Mouse (Mus musculus) hindbrain, embryonic 16.5 days (tissue): ENCODE measurements around the gene Hsbp1. TPM values are rescaled to one million over a fixed set of nuclear protein-coding genes. Genes with fewer than 3 reads are reported as not detected.
"Not testable (repeated sequence)": the region's sequence is repeated elsewhere in the genome, so short reads cannot be mapped to it uniquely, and the experiment has no call there.

Experiments
- ATAC-seq: fragments of 200-750 bp; cut with Nextera tagmentation; 2 replicates; pipeline ENCODE4 v1.8.0; 2017; ENCODE audit warnings: moderate TSS enrichment, moderate library complexity
- H3K27ac ChIP-seq: fragments of 300-500 bp; sonication (generic); 2 replicates; pipeline ENCODE4 v1.5.1; 2014; ENCODE audit warnings: low read depth, mild to moderate bottlenecking, control low read depth, low read length, moderate library complexity
- H3K27me3 ChIP-seq: fragments of 300-500 bp; sonication (generic); replicated peaks from 2 replicates; pipeline ENCODE4 v1.6.1; 2014; ENCODE audit warnings: low read length; ENCODE audit not compliant: control insufficient read depth, insufficient read depth
- H3K36me3 ChIP-seq: fragments of 300-500 bp; sonication (generic); 2 replicates; pipeline ENCODE4 v1.6.1; 2014; ENCODE audit warnings: mild to moderate bottlenecking, low read length, moderate library complexity, mixed read lengths; ENCODE audit not compliant: control insufficient read depth, insufficient read depth
- H3K4me1 ChIP-seq: fragments of 300-500 bp; sonication (generic); 2 replicates; pipeline ENCODE4 v1.6.1; 2014; ENCODE audit warnings: low read depth, low read length; ENCODE audit not compliant: control insufficient read depth, insufficient read depth
- H3K4me2 ChIP-seq: fragments of 300-500 bp; sonication (generic); 2 replicates; pipeline ENCODE4 v1.6.1; 2014; ENCODE audit warnings: mild to moderate bottlenecking, low read length, control low read depth, moderate library complexity
- H3K4me3 ChIP-seq: fragments of 300-500 bp; sonication (generic); 2 replicates; pipeline ENCODE4 v1.5.1; 2014; ENCODE audit warnings: mild to moderate bottlenecking, low read length, control low read depth, moderate library complexity
- H3K9ac ChIP-seq: fragments of 300-500 bp; sonication (generic); 2 replicates; pipeline ENCODE4 v1.6.1; 2014; ENCODE audit warnings: low read depth, mild to moderate bottlenecking, control low read depth, low read length, moderate library complexity
- H3K9me3 ChIP-seq: fragments of 300-500 bp; sonication (generic); 2 replicates; pipeline ENCODE4 v1.6.1; 2014; ENCODE audit warnings: mild to moderate bottlenecking, low read length, moderate library complexity; ENCODE audit not compliant: control insufficient read depth
- WGBS: fragments of 180-500 bp; shearing (Covaris S2); extraction: QIAGEN DNeasy Blood & Tissue Kit; methylation state at CpG from one replicate; pipeline ENCODE4 v1.1.7; 2014; 5-methylcytosine and 5-hydroxymethylcytosine counted together
- polyA plus RNA-seq: library from polyadenylated mRNA; unstranded; fragments of >200 nt; fragmentation: Nextera tagmentation; extraction: Ambion mirVana; gene quantifications from 2 replicates; pipeline ENCODE4 v1.2.1, GENCODE M21; 2015

Gene Hsbp1
- 802 and 900 TPM in 2 replicates for polyA plus RNA-seq

DNA sequence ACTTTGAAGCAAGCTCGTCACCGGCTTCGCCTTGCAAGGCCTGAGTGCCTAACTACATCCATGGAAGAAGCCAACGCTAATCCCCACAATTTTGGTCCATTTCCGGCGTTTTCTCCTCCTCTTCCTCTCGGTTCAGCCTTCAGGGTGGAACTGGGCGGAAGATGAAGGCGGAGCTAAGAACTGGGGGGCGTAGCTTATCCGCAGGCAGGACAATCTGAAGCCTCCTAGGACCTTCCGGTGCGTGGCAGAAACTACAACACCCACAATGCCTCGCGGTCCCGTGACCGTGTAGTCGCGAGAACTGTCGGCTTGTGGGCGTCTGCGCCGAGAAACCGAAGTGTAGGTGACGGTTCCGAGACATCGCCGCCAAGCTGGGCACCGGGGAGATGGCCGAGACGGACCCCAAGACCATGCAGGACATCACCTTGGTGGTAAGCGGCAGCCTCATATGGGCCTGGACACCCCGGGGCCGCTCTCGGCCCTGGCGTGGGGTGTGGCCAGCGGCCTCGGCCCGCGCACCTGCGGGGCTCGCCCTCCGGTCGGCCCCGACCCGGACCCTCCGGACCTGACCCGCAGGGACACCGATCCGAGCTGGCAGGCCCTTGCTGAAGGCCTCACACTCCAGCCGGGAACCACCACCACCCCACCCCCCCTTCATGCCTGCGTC is at the start of gene Hsbp1:
Gene Hsbp1, plus strand, starts transcription at position 299 of the 667 bp plus-strand sequence.
- Histone ChIP-seq H3K9ac (peak within 1 kb of the TSS; percentile 99), H3K4me2 (peak within 1 kb of the TSS; percentile 77), H3K27me3 (peaks cover 2% of the 10 kb centered on the region), H3K4me3 (peak within 1 kb of the TSS; percentile 99), H3K36me3 (peaks cover 28% of the 10 kb centered on the region), H3K9me3 (no peaks in the 10 kb centered on the region), H3K4me1 (peaks cover 5% of the 10 kb centered on the region), H3K27ac (peak within 1 kb of the TSS; percentile 81)
- WGBS = 2% methylated on average over 43 of the region's 52 CpGs
- peak; percentile 99 for ATAC-seq

DNA sequence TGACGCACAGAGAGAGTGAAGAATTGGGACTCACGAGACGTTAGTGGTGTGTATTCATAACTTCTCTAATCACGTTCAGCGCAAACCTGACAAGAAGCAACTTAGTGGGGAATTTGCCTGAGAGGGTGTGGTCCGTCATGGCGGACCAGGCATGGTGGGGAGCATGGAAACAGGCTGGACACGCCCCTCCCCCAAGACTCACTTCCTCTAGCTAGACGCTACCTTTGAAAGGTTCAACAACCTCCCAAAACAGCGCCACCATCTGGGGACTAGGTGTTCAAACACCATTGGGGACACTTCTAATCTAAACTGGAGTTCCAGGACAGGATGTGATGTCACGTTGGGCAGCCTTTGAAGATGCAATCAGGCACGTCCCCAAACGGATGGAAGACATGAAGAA is 48.8 kb upstream of the Hsbp1 start:
- no peak overlapping the region for H3K4me2 ChIP-seq
- 85% methylated on average over 13 of the region's 13 CpGs for WGBS
- H3K27ac ChIP-seq = no peak overlapping the region
- no peak for ATAC-seq
- no peak overlapping the region for H3K4me3 ChIP-seq
- peaks cover 3% of the 10 kb centered on the region; the same call in 1 of the 2 replicates for H3K9me3 ChIP-seq
- H3K4me1 ChIP-seq = no peaks in the 10 kb centered on the region
- H3K36me3 ChIP-seq = no peaks in the 10 kb centered on the region
- no peak overlapping the region for H3K9ac ChIP-seq
- H3K27me3 ChIP-seq = no peaks in the 10 kb centered on the region

DNA sequence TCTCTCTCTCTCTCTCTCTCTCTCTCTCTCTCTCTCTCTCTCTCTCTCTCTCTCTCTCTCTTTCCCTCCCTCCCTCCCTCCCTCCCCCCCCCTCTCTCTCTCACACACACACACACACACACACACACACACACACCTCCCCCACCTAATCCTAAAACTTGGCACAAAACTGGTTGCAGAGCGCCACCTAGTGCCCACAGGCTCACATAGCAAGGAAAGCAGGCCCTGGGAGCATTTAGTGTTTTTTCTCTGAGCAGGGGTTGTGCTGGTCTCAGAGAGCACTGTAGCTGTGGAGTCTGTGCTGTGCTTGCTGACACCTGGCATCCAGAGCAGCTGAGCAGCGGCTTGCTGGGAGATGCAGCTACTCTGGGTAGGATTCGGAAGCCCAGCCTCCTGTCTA is 46.5 kb upstream of the Hsbp1 start:
- 35% methylated on average over 3 of the region's 3 CpGs for WGBS
- not testable (repeated sequence) for H3K36me3 ChIP-seq, H3K4me3 ChIP-seq, H3K9ac ChIP-seq, H3K4me1 ChIP-seq, H3K9me3 ChIP-seq, H3K27ac ChIP-seq, ATAC-seq, H3K4me2 ChIP-seq, H3K27me3 ChIP-seq

DNA sequence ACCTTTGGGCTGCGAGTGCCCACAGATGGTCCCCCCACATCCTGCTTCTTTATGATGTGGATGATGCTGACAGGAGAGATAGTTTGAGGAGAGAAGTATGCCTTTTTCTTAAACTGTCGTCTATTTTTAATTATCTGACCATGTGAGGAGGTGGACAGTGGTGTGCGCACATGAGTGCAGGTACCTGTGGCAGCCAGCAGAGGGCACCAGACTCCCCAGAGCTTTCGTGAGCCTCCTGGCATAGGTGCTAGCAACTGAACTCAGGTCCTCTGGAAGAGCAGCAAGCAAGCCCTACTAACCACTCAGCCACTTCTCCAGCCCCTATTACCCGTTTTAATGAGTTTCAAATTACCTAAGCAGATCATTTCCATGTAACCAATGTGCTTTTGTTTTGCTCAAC is 44.0 kb upstream of the Hsbp1 start:
- no peak overlapping the region for H3K9ac ChIP-seq
- H3K4me2 ChIP-seq = no peak overlapping the region
- H3K4me1 ChIP-seq = no peaks in the 10 kb centered on the region
- no peak overlapping the region for H3K27ac ChIP-seq
- WGBS = 92% methylated on average over 5 of the region's 5 CpGs
- ATAC-seq = no peak
- H3K4me3 ChIP-seq = no peak overlapping the region
- H3K36me3 ChIP-seq = no peaks in the 10 kb centered on the region
- H3K27me3 ChIP-seq = no peaks in the 10 kb centered on the region
- H3K9me3 ChIP-seq = peaks cover 5% of the 10 kb centered on the region; the same call in 1 of the 2 replicates

DNA sequence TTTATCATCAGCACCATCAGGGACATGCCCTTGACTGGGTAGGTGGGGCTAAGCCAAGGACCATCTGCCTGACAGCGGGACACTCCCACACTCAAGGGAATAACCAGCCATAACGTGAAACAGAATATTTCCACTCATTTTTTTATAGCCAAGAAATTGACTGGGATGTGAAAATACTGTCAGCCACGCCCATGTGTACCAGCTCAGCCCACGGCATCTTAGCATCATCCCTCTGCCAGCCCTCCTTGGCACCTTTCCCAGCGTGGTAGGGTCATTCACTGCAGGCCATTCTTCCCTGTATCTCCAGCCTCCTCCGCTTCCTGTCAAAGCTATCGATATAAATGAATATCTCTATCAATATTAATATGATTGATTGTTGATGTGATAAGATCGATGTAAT is 40.1 kb upstream of the Hsbp1 start:
- Histone ChIP-seq H3K4me2 (no peak overlapping the region), H3K9me3 (peaks cover 6% of the 10 kb centered on the region; the same call in 1 of the 2 replicates), H3K9ac (no peak overlapping the region), H3K4me3 (no peak overlapping the region), H3K27me3 (no peaks in the 10 kb centered on the region), H3K4me1 (no peaks in the 10 kb centered on the region), H3K27ac (no peak overlapping the region), H3K36me3 (no peaks in the 10 kb centered on the region)
- WGBS = 77% methylated on average over 8 of the region's 8 CpGs
- ATAC-seq = no peak

DNA sequence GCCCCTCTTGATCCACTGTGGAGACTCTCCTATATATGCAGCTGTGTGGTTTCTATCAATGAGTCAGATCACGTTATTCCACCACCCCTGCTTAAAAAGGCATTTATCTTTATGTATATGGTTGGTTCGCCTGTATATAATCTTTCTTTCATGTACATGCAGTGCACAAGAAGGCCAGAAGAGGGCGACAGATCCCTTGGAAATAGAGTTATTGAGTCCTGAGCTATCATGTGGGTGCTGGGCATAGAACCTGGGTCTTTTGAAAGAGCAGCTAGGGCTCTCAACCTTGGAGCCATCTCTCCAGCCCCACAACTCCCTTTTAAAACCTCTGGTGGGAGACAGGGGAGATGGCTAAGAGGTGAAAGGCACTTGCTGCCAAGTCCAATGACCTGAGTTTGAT is 32.9 kb upstream of the Hsbp1 start:
- H3K27me3 ChIP-seq = no peaks in the 10 kb centered on the region
- no peak overlapping the region for H3K4me2 ChIP-seq
- no peak overlapping the region for H3K27ac ChIP-seq
- H3K36me3 ChIP-seq = no peaks in the 10 kb centered on the region
- 34% methylated on average over 3 of the region's 3 CpGs for WGBS
- H3K4me1 ChIP-seq = no peaks in the 10 kb centered on the region
- no peak overlapping the region for H3K9ac ChIP-seq
- H3K4me3 ChIP-seq = no peak overlapping the region
- no peak for ATAC-seq
- 0 out of 2 replicates have a peak, but pooled peaks cover 2% of the 10 kb centered on the region for H3K9me3 ChIP-seq

DNA sequence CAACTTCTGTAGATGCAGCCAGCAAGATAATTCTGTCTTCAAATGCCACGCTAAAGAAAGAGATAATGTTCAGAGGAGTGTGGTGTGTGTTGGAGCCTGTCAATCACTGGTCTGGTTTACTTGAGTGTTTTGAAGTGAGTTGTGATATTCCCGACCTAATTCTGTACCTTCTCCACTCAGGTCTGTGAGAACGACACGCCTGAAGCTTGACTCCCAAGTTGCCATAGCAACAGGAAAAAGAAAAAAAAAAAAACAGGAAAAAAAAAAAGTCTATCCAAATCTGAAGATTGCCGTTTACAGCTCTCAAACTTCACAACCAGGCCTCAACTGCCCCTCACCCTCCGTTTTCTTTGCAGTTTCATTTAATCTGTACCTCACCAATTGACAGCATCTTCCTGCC is 21.1 kb upstream of the Hsbp1 start:
- H3K27me3 ChIP-seq = no peaks in the 10 kb centered on the region
- no peak overlapping the region for H3K4me2 ChIP-seq
- H3K4me3 ChIP-seq = no peak overlapping the region
- H3K9ac ChIP-seq = no peak overlapping the region
- H3K36me3 ChIP-seq = no peaks in the 10 kb centered on the region
- no peak overlapping the region for H3K27ac ChIP-seq
- no peaks in the 10 kb centered on the region; the same call in 1 of the 2 replicates for H3K4me1 ChIP-seq
- WGBS = 47% methylated on average over 6 of the region's 6 CpGs
- no peaks in the 10 kb centered on the region for H3K9me3 ChIP-seq
- ATAC-seq = no peak

DNA sequence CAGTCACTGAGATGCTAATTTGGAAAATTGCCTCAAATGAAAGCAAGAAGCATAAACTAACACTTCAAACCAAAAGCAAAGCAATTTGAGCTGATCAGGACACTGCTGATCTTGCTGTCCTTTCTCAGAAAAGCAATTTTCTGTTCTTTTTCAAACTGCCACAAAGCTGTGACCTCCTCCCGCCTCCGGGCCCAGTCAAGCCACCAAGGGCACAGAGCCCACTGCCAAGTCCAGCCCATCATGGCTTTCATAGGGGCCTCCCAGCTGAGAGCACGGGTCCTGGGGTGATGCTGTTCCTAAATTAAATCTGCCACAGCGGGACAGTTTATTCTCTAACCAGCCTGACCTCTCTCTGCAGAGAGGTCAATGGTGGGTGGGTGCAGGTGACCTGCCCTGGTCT is 4.7 kb upstream of the Hsbp1 start:
- Histone ChIP-seq H3K27me3 (peaks cover 2% of the 10 kb centered on the region), H3K9me3 (peaks cover 5% of the 10 kb centered on the region; the same call in 1 of the 2 replicates), H3K27ac (no peak overlapping the region), H3K4me1 (no peaks in the 10 kb centered on the region; the same call in 1 of the 2 replicates), H3K4me3 (no peak overlapping the region), H3K4me2 (no peak overlapping the region), H3K9ac (no peak overlapping the region), H3K36me3 (no peaks in the 10 kb centered on the region)
- whole genome bisulfite sequencing = 80% methylated on average over 4 of the region's 4 CpGs
- ATAC-seq = no peak

DNA sequence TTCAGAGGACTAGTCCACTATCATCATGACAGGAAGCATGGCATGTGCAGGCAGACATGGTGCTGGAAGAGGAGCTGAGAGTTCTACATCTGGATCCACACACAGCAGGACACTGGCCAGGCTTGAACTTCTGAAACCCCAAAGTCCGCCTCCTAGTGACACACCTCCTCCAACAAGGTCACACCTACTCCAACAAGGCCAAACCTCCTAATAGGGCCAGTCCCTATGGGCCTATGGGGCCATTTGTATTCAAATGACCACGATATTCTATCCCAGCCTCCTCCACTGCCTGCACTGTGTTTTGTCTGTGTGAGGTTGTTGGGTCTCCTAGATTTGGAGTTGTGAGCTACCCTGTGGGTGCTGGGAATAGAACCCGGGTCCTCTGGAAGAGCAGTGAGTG is 682 bp upstream of the Hsbp1 start:
- WGBS = 77% methylated on average over 3 of the region's 3 CpGs
- H3K4me3 ChIP-seq = peak overlapping the region; percentile 99
- peak; percentile 6; the same call in 1 of the 2 replicates for ATAC-seq

More for the DNA sequence above, 682 bp upstream of the Hsbp1 start:
- H3K4me1 ChIP-seq = peaks cover 5% of the 10 kb centered on the region
- H3K4me2 ChIP-seq = peak overlapping the region; percentile 60
- peak overlapping the region; percentile 73; the same call in 1 of the 2 replicates for H3K27ac ChIP-seq
- H3K27me3 ChIP-seq = peaks cover 2% of the 10 kb centered on the region
- H3K9ac ChIP-seq = no peak overlapping the region
- H3K36me3 ChIP-seq = peaks cover 21% of the 10 kb centered on the region
- H3K9me3 ChIP-seq = peaks cover under 1% of the 10 kb centered on the region; the same call in 1 of the 2 replicates
